Mouse (Mus musculus): Measurements from ENCODE around the gene Shq1.

- TF ChIP-seq CTCF (conservative IDR thresholded peaks at IDR 0.05; ENCODE audit: insufficient read depth, insufficient read length, low read depth, low read length) (no peak), POLR2A (IDR thresholded peaks at IDR 0.05; ENCODE audit: low read depth, low read length) (no peak)
These were observed 141.3 kb downstream of the Shq1 start for GRCm38 (mm10) chr6:100529673-100530072.

All from kidney, adult 2 months (tissue).